Mouse (Mus musculus) spleen, postnatal 14 days (tissue): Measurements from ENCODE around the gene Clstn1.

Experiments
- DNase-seq, 2 experiments: peaks; one replicate each; pipeline ENCODE4 v3.0.0; 2021 to 2022; ENCODE audit warnings: low spot score in 2 of 2

Gene Clstn1

DNA sequence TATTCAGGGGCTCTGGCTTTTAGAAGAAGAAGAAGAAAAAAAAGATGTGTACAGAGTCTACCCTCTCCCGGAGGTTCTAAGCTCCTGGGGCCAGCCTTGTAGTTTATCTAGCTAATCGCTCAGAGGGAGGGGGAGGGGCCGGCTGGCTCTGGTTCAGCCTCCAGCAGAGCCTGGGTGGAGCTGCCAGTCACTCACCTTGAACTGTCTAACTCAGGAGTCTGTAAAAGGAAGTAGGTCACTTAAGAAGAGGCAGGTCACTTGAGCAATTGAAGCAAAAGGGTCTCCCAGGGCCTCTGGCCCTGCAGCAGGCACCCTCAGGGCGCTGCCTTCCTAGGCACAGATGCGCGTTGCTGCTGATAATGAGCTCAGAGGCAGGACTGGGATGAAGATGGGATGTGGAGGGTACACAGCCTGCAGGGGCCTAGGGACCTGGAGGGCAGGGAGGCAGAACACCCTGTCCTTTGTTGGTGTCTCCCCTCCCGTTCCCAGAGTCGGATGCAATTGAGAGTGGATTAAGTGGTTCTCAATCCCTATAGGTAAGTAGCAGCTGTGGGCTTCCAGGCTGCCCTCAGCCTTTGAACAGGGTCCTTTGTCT is 18.7 kb upstream of the Clstn1 start:
- no peak for DNase-seq

- DNase-seq = no peak
Measured at GRCm38 (mm10) chr4:149568622-149569021, 17.6 kb upstream of the Clstn1 start.

- DNase-seq = no peak
Measured at GRCm38 (mm10) chr4:149569781-149570497, 16.3 kb upstream of the Clstn1 start.

- no peak for DNase-seq
Measured at GRCm38 (mm10) chr4:149570498-149570863, 15.8 kb upstream of the Clstn1 start.

- no peak for DNase-seq
Measured at GRCm38 (mm10) chr4:149571209-149571608, 15.1 kb upstream of the Clstn1 start.

DNA sequence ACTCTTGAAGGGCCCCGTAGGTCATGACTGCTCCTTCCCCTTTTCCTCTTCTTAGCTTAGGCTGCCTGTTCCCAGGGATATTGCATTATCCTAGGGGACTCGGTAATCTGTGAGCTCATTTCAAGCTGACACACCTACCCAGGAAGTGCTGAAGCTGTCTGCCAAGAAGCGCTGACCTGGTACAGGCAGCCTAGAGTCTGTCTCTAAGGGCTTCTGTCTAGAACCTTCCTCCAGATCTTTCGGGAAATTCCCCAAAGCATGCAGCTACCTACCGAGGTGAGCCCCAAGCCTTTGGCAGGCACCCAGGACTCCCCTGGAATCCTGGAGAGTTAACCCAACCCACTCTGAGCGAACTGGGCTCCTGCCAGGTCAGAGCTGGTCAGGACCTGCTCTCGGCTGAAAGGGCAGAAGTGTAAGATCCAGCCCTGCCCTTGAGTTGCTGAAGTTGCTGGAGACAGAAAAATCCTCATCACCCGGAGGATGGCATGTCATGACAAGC is 14.6 kb upstream of the Clstn1 start:
- DNase-seq = no peak

DNA sequence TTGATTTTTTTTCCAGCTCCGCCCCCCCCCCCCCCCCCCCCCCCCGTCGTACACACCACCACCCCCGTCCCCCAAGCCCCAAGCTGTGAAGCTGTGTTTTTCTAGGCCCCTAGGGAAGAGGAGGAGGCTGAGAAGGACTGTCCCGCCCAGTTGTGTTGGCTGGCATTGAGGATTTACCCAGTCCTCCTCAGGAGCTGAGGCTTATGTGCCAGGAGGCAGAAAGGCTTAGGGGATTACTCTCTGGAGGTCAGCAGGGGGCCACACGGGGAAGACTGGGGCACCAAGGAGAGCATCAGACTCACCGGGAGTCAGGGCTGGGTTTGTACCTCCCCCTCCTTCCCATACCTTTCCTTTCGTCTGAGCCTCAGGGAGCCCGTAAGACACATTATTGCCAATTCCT is 13.8 kb upstream of the Clstn1 start:
- DNase-seq = no peak

DNA sequence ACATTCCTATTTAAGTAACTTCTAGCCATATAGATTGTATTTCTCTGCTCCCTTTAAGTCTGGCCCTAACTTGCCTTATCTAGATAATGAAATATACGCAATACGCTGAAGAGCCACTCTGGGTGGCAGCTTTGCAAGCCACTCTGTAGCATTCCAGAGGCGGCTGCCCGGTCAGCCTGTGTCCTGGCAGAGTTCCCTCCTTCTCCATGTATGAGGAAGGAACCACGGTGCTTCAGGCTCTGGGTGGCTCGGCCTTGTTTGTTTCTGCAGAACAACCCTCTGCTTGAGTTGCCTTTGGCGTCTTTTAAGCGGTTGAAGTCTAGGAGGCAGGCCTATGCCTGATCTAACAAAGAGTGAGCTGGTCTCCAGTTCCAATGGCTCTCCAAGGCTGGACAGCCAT is 13.4 kb upstream of the Clstn1 start:
- no peak for DNase-seq

GRCm38 (mm10) chr4:149574391-149574821 is 11.9 kb upstream of the Clstn1 start:
- no peak for DNase-seq

DNA sequence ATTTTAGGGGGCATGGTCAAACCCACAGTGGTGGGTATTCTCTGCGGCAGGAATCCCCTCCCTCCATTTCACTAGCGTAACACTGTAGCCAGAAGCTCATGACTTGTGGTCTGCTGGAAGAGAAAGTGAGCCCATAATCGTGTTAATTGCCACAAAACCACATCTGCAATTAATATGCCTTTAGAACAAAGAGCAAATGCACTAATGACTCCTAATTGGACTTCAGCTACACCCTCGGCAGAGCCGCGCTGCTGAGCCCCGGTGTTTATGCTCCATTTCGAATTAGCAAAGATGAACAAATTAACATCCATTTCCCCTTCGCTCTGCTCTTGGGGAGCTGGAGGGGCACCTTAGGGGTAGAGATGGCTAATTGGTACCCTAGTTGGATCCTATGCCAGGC is 10.2 kb upstream of the Clstn1 start:
- no peak for DNase-seq

DNA sequence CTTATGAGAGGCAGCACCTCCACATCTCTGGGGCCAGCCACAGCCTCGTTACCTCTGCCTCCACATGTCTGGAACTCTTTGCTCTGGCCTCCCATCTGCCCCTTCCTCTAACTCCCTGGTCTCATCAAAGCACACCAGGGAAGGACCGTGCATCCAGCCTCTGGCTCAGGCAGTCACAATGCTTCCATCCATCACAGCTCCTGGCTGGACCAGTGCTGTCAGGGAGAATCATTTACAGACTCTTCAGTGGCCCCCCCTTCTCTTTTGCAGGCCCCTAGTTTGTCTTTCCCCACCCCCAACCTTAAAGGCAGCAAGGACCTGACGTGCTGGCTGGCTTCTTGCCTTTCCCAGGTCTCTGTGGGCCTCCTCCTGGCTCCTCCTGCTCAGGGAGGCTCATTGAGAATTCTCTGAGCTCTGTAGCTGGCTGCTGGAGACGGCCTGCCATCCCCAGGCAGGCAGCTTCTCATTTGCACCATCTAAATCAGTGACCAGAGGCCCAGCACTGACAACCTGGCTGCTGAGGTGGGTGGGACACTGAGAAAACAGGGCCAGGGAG is 9.2 kb upstream of the Clstn1 start:
- no peak for DNase-seq

DNA sequence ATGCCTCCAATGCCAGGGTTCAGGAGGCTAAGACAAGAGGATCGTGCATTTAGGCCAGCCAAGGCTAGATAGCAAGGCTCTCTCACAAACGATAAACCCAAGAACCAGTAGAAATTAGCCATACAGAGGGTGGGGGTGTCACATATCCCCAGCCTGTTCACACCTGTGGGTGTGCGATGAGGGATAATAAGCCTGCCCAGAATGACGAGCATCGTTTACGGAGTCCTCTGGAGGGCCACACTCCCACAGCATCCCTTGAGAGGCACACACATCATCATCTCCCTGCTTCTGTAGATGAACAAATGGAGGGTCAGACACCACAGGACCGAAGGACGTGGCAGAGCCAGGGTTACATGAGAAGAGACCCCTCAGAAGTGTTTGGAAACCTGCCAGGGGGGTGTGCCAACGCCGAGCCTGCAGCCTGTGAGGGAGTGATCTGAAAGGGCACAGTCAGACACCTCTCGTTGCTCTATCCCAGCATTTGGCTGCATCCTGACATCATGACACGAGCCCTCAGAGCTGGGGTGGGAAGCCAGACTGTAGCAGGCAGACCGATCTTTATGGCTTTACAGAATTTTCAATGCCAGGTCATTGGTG is 8.1 kb upstream of the Clstn1 start:
- DNase-seq = no peak

DNA sequence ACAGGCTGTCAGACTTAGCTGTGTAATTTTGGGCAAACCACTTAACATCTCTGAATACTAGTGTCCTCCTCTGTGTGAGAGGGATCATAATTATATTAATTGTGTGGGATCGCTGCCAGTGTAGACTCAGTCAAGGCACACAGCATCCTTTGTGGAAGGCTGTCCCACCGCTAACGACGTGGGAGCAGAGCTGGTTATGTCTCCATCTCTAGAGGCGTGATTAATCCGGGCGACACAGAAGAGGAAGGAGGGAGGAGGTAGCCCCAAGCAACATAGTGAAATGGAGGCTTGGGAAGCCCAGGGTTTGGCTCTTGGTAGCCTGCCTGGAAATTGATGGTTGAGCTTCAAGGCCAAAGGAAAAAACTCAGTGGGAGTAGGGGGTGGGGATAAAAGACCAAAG is 7.4 kb upstream of the Clstn1 start:
- DNase-seq = no peak

DNA sequence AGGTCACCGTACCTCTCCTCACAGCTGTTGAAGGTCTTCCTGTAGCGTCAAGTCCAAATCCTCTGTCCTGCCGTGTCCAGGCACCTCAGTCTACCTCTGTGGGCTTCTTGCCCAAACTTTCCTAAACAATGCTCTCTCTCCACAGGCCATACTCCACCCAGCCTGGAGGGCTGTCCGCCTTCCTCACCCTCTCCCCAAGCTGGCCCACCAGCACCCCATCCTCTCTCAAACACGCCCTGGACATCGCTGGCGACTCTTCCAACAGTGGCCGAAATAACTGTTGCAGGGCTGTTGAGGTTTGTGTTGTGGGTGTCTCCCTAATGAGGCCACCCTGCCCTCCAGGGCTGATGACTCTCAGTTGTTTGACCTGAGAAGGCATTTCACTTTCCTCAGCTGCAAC is 1.0 kb upstream of the Clstn1 start:
- DNase-seq = no peak

DNA sequence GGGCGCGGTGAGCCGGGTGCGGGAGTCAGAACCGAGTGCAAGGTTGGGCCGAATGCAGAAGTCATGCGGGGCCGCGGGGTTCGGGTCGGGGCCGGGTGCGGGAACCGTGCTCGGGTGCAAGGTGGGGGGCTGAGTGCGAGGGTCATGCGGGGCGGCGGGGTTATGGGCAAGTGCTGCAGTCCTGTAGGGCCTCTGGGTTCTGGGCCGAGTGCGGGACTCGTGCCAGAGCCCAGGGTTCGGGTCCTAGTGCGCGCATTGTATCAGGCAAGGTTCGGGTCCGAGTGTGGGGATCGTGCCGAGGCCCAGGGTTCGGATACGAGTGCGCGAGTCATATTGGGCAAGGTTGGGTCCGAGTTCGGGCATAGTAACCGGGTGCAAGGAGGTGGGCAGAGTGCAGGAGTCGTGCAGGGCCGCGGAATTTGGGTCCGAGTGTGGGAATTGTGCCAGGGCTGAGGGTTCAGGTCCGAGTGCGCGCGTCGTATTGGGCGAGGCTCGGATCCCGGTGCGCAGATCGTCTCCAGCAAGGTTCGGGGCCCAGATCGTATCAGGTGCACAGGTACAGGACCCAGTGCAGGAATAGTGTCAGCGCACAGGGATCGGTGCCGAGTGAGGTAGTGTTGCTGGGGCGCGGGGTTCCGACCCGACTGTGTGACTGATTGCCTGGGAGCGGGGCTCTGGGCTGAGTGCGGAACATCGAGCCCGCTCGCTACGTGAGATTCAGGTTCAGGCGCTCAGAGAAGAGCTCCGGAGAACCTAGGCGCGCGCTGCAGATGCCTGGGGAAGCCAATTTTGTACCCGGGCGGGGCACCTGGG is 721 bp downstream of the Clstn1 start:
- DNase-seq = no peak

- no peak for DNase-seq
Measured at GRCm38 (mm10) chr4:149587596-149588168, 1.4 kb downstream of the Clstn1 start.

DNA sequence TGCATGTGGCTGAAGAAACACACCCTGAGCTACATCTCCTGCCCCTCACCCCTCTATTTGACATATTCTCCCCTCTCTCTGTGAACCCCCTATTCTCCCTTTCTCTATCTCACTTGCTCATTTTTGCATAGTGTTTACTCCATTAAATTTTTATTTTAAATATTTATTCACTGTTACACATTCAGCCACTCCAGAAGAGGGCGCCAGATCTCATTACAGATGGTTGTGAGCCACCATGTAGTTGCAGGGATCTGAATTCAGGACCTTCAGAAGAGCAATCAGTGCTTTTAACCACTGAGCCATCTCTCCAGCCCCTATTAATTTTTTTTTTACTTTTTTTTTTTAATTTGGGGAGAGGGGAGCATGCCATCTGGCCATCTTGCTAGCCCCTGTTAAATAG is 3.9 kb downstream of the Clstn1 start:
- no peak for DNase-seq

DNA sequence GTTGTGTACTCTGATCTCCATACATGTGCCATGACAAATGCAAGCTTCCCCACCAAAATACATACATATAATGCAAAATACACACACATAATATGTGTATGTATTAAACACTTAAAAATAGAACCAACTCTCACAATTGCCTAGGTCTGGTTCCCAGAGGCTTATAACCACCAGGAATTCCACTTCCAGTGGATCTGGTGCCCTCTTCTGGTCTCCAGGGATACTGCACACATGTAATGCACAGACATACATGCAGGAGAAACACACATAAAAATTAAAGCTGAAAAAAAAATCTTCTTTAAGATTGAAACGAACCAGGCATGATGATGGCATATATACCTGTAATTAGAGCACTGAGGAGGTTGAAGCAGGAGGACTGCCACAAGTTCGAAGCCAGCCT is 5.2 kb downstream of the Clstn1 start:
- DNase-seq = no peak

DNA sequence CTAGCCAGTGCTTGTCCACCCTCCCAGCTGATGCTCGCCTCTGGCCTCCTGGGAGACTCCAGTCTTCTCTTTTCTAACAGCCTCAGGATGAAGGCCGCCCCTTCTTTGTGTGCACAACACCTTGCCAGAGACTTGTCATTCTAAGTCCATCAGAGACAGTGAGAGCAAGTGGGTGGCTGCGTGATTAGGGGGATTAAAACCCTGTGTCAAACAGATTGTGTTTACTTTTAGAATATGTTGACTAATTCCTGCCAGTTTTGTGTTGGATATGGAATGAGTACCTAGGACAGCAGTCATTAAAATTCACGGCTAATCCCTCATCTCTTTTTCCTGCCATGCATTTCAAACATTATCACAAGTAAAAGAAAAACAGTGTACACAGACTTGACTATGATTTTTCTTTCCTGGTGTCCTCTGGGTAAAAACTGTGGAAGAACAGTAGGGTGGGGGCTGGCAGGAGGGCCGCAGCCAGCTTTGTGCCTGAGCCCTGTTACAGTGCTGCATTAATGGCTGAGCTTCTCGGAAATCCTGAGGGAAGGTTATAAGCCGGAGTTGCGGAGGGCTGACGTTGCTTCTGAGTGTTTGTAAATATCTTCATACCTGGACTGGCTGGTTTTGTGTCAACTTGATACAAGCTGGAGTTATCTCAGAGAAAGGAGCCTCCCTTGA is 8.8 kb downstream of the Clstn1 start:
- DNase-seq = no peak

- DNase-seq = no peak
Measured at GRCm38 (mm10) chr4:149597641-149598208, 11.5 kb downstream of the Clstn1 start.

DNA sequence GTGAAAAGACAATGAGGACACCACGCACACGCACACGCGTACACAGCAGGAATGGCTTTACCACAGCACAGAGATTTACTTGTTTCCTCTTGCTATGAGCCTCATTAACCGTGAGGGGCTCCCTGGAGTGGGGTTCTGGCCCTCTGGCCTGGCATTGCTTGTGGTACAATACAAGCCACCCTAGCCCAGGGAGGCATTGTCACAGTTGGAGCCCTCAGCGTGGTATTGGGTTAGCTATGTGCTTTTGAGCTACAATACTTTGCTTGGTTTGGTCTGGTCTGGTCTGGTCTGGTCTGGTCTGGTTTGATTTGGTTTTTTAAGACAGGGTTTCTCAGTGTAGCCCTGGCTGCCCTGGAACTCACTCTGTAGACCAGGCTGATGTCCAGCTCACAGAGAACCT is 13.3 kb downstream of the Clstn1 start:
- no peak for DNase-seq
